Mouse (Mus musculus) liver, postnatal 0 days (tissue): ENCODE measurements around the gene Stam. TPM values are rescaled to one million over a fixed set of nuclear protein-coding genes. Genes with fewer than 3 reads are reported as not detected.
A peak's percentile ranks its signal among the peaks of the same experiment; 100 is the strongest.

ENCODE experiments used
- ATAC-seq: fragments of 200-750 bp; cut with Nextera tagmentation; 2 replicates; pipeline ENCODE4 v1.8.0; 2017; ENCODE audit warnings: mild to moderate bottlenecking, moderate library complexity
- DNase-seq: peaks from one replicate; pipeline ENCODE4 v3.0.0-alpha.2; 2016
- H3K27ac ChIP-seq: fragments of 300-500 bp; sonication (generic); 2 replicates; pipeline ENCODE4 v1.5.1; 2014; ENCODE audit warnings: antibody characterized with exemption, moderate library complexity, mild to moderate bottlenecking, low read depth
- H3K27me3 ChIP-seq: fragments of 300-500 bp; sonication (generic); 2 replicates; pipeline ENCODE4 v1.6.1; 2014; ENCODE audit warnings: low read length, control low read depth, mixed read lengths; ENCODE audit not compliant: insufficient read depth
- H3K36me3 ChIP-seq: fragments of 300-500 bp; sonication (generic); replicated peaks from 2 replicates; pipeline ENCODE4 v1.6.1; 2014; ENCODE audit warnings: mild to moderate bottlenecking, control low read depth, low read length, moderate library complexity, mixed read lengths; ENCODE audit not compliant: insufficient read depth
- H3K4me1 ChIP-seq: fragments of 300-500 bp; sonication (generic); 2 replicates; pipeline ENCODE4 v1.6.1; 2014; ENCODE audit warnings: antibody characterized with exemption, mild to moderate bottlenecking, control low read depth; ENCODE audit not compliant: insufficient read depth
- H3K4me2 ChIP-seq: fragments of 300-500 bp; sonication (generic); 2 replicates; pipeline ENCODE4 v1.6.1; 2014; ENCODE audit warnings: low read depth, mild to moderate bottlenecking, low read length, moderate library complexity, mixed read lengths
- H3K4me3 ChIP-seq: fragments of 300-500 bp; sonication (generic); 2 replicates; pipeline ENCODE4 v1.5.1; 2014; ENCODE audit warnings: low read depth, low read length
- H3K9ac ChIP-seq: fragments of 300-500 bp; sonication (generic); replicated peaks from 2 replicates; pipeline ENCODE4 v1.6.1; 2014; ENCODE audit warnings: mild to moderate bottlenecking, moderate library complexity
- H3K9me3 ChIP-seq: fragments of 300-500 bp; sonication (generic); 2 replicates; pipeline ENCODE4 v1.6.1; 2016; ENCODE audit warnings: mild to moderate bottlenecking, control low read depth, low read length, mixed read lengths
- CTCF ChIP-seq: sonication (generic); IDR thresholded peaks from 2 replicates; pipeline ENCODE4 v1.5.1; 2016; ENCODE audit warnings: antibody characterized with exemption, low read depth
- EP300 ChIP-seq: IDR thresholded peaks from 2 replicates; pipeline ENCODE4 v1.6.1; 2016; ENCODE audit warnings: antibody characterized with exemption, low read depth, mild to moderate bottlenecking
- WGBS: fragments of 180-500 bp; shearing (Covaris S2); extraction: QIAGEN DNeasy Blood & Tissue Kit; methylation state at CpG from one replicate; pipeline ENCODE4 v1.1.7; 2014; ENCODE audit not compliant: insufficient replicate concordance; 5-methylcytosine and 5-hydroxymethylcytosine counted together
- polyA plus RNA-seq: library from polyadenylated mRNA; unstranded; fragments of >200 nt; fragmentation: Nextera tagmentation; extraction: Ambion mirVana; gene quantifications from 2 replicates; pipeline ENCODE4 v1.2.1, GENCODE M21; 2015

Stam gene
- 13.3 and 15.6 TPM in 2 replicates for polyA plus RNA-seq

- Histone ChIP-seq H3K9me3 (no peaks in the 10 kb centered on the region), H3K4me2 (peak within 1 kb of the TSS; percentile 88), H3K27ac (peak within 1 kb of the TSS; percentile 99), H3K36me3 (no peaks in the 10 kb centered on the region), H3K27me3 (no peaks in the 10 kb centered on the region), H3K4me3 (peak within 1 kb of the TSS; percentile 95), H3K4me1 (peaks cover 29% of the 10 kb centered on the region), H3K9ac (peak within 1 kb of the TSS; percentile 98)
- TF ChIP-seq EP300: peak; percentile 75
- 0 out of 2 replicates have a peak, but pooled peaks have one; percentile 3 for TF ChIP-seq CTCF
- WGBS: 0% methylated on average over 35 of the region's 50 CpGs
- peak; percentile 93 for DNase-seq
- ATAC-seq: peak; percentile 92
These were observed at the start of gene Stam for GRCm38 (mm10) chr2:14073362-14074220. TSS of gene Stam (plus strand) at chr2:14074098.

- Histone ChIP-seq H3K36me3 (peaks cover 6% of the 10 kb centered on the region; the same call in 1 of the 2 replicates), H3K4me2 (no peak overlapping the region), H3K9ac (no peak overlapping the region), H3K9me3 (no peaks in the 10 kb centered on the region), H3K4me3 (no peak overlapping the region), H3K27ac (no peak overlapping the region), H3K27me3 (no peaks in the 10 kb centered on the region), H3K4me1 (no peaks in the 10 kb centered on the region)
- 88% methylated on average over 2 of the region's 2 CpGs for WGBS
- ATAC-seq (no peak), DNase-seq (no peak)
- TF ChIP-seq CTCF (no peak), EP300 (no peak)
These were observed 32.6 kb upstream of the Stam start for GRCm38 (mm10) chr2:14041249-14041648.

GRCm38 (mm10) chr2:14043011-14043410 lies 30.9 kb upstream of the Stam start:
- WGBS: 75% methylated on average over 3 of the region's 3 CpGs
- DNase-seq (no peak), ATAC-seq (no peak)
- Histone ChIP-seq H3K27ac (no peak overlapping the region), H3K36me3 (peaks cover 6% of the 10 kb centered on the region; the same call in 1 of the 2 replicates), H3K4me2 (no peak overlapping the region), H3K27me3 (no peaks in the 10 kb centered on the region), H3K9me3 (no peaks in the 10 kb centered on the region), H3K9ac (no peak overlapping the region), H3K4me3 (no peak overlapping the region), H3K4me1 (no peaks in the 10 kb centered on the region)
- TF ChIP-seq CTCF (no peak), EP300 (no peak)

- Histone ChIP-seq H3K27me3 (no peaks in the 10 kb centered on the region), H3K4me3 (no peak overlapping the region), H3K9ac (no peak overlapping the region), H3K27ac (no peak overlapping the region), H3K36me3 (peaks cover 6% of the 10 kb centered on the region; the same call in 1 of the 2 replicates), H3K9me3 (no peaks in the 10 kb centered on the region), H3K4me2 (no peak overlapping the region), H3K4me1 (no peaks in the 10 kb centered on the region)
- DNase-seq (no peak), ATAC-seq (no peak)
- TF ChIP-seq CTCF (no peak), EP300 (no peak)
- 75% methylated on average over 9 of the region's 9 CpGs for WGBS
These were observed 30.2 kb upstream of the Stam start for GRCm38 (mm10) chr2:14043577-14044170.

GRCm38 (mm10) chr2:14048381-14048780 lies 25.5 kb upstream of the Stam start:
- no peaks in the 10 kb centered on the region for H3K36me3 ChIP-seq
- H3K9ac ChIP-seq: no peak overlapping the region
- H3K9me3 ChIP-seq: no peaks in the 10 kb centered on the region
- H3K27ac ChIP-seq: no peak overlapping the region
- H3K27me3 ChIP-seq: no peaks in the 10 kb centered on the region
- no peaks in the 10 kb centered on the region for H3K4me1 ChIP-seq
- no peak overlapping the region for H3K4me2 ChIP-seq
- ATAC-seq: peak; percentile 75
- H3K4me3 ChIP-seq: no peak overlapping the region
- TF ChIP-seq CTCF: peak; percentile 88
- no peak for TF ChIP-seq EP300
- DNase-seq: peak; percentile 69

- DNase-seq: no peak
- H3K4me3 ChIP-seq: no peak overlapping the region
- no peak overlapping the region for H3K4me2 ChIP-seq
- no peaks in the 10 kb centered on the region for H3K36me3 ChIP-seq
- TF ChIP-seq EP300 (no peak), CTCF (no peak)
- WGBS: 68% methylated on average over 5 of the region's 5 CpGs
- H3K27me3 ChIP-seq: no peaks in the 10 kb centered on the region
- no peak overlapping the region for H3K27ac ChIP-seq
- H3K4me1 ChIP-seq: peaks cover 3% of the 10 kb centered on the region
- H3K9me3 ChIP-seq: no peaks in the 10 kb centered on the region
- no peak overlapping the region for H3K9ac ChIP-seq
- no peak for ATAC-seq
These were observed 25.1 kb upstream of the Stam start for GRCm38 (mm10) chr2:14048808-14049207.
